In genomic region chr4:57789118-57789517, GRCm38 (mm10) we compare ENCODE assay signal across 22 mouse cellular contexts.
DNase-seq lines count a peak whose midpoint lies in the region; ATAC-seq lines count a peak whose summit lies in the region.
"Had no signal": no experiment of that assay in that cellular context is flagged by ENCODE, and none has a peak within 500 bp of the region (broad histone marks: within the 10 kb centered on the region; RNA-seq: fewer than 3 reads in every experiment).

No protein-coding gene starts in this region.

- H3K27ac ChIP-seq in heart, embryonic 11.5 days (ENCODE audit: low read depth, low read length): peak overlapping the region; percentile 57; the same call in 1 of the 2 replicates
- peak overlapping the region; percentile 50 for H3K27ac ChIP-seq in heart, embryonic 16.5 days (ENCODE audit: low read length)
- 0 out of 2 replicates have a peak overlapping the region, but pooled peaks have one; percentile 25 for H3K27ac ChIP-seq in neural tube, embryonic 13.5 days (replicated peaks)
- H3K27ac ChIP-seq: embryonic facial prominence, embryonic 13.5 days; forebrain, embryonic 10.5 days; forebrain, embryonic 15.5 days; gastrocnemius, adult 2 months; liver, embryonic 14.5 days; midbrain, embryonic 10.5 days; midbrain, embryonic 15.5 days; stomach, postnatal 0 days had no signal

- no peak for DNase-seq in heart, postnatal 4 days
- DNase-seq in heart, adult 11 months: no peak
- no peak for DNase-seq in neural tube, embryonic 10.5 days (ENCODE audit: extremely low spot score, low spot score)
- DNase-seq in kidney, postnatal 25 days: no peak
- DNase-seq: adrenal gland, postnatal 25 days; cerebellum, adult 18-20 months; gastrocnemius, postnatal 36 days; kidney, adult 11 months; liver; lung, embryonic 14.5 days; lung, postnatal 14 days had no signal

- no peaks in the 10 kb centered on the region for H3K36me3 ChIP-seq in heart, embryonic 11.5 days (ENCODE audit: control insufficient read depth, insufficient read depth, low read length)
- H3K36me3 ChIP-seq in heart, embryonic 16.5 days (ENCODE audit: control insufficient read depth, insufficient read depth): no peaks in the 10 kb centered on the region
- no peaks in the 10 kb centered on the region for H3K36me3 ChIP-seq in neural tube, embryonic 13.5 days
- H3K36me3 ChIP-seq: embryonic facial prominence, embryonic 13.5 days; forebrain, embryonic 10.5 days; forebrain, embryonic 15.5 days; midbrain, embryonic 10.5 days; midbrain, embryonic 15.5 days had no signal

- H3K27me3 ChIP-seq in heart, embryonic 11.5 days (ENCODE audit: control insufficient read depth, insufficient read depth, low read length): no peaks in the 10 kb centered on the region
- no peaks in the 10 kb centered on the region for H3K27me3 ChIP-seq in heart, embryonic 16.5 days (ENCODE audit: control insufficient read depth, insufficient read depth, low read length)
- no peaks in the 10 kb centered on the region for H3K27me3 ChIP-seq in neural tube, embryonic 13.5 days
- H3K27me3 ChIP-seq: forebrain, embryonic 15.5 days; midbrain, embryonic 15.5 days had no signal

- no peak overlapping the region for H3K9ac ChIP-seq in heart, embryonic 11.5 days (ENCODE audit: low read depth, low read length)
- no peak overlapping the region for H3K9ac ChIP-seq in heart, embryonic 16.5 days (ENCODE audit: low read length)
- H3K9ac ChIP-seq in neural tube, embryonic 13.5 days: no peak overlapping the region
- H3K9ac ChIP-seq: embryonic facial prominence, embryonic 13.5 days; forebrain, embryonic 15.5 days; liver, embryonic 14.5 days; lung, embryonic 14.5 days; midbrain, embryonic 15.5 days had no signal

- no peak for ATAC-seq in heart, embryonic 11.5 days (replicated peaks; ENCODE audit: insufficient number of reproducible peaks, low FRiP score, low TSS enrichment)
- no peak for ATAC-seq in heart, embryonic 16.5 days (replicated peaks; ENCODE audit: extremely low read depth, insufficient read depth, low FRiP score)
- no peak for ATAC-seq in neural tube, embryonic 13.5 days (ENCODE audit: low read depth)
- ATAC-seq: forebrain, embryonic 15.5 days; midbrain, embryonic 15.5 days had no signal

- H3K9me3 ChIP-seq in heart, embryonic 11.5 days (replicated peaks; ENCODE audit: control insufficient read depth, low read length): no peaks in the 10 kb centered on the region
- no peaks in the 10 kb centered on the region for H3K9me3 ChIP-seq in heart, embryonic 16.5 days (replicated peaks; ENCODE audit: control insufficient read depth, low read length)
- no peaks in the 10 kb centered on the region for H3K9me3 ChIP-seq in neural tube, embryonic 13.5 days
- H3K9me3 ChIP-seq: embryonic facial prominence, embryonic 13.5 days; forebrain, embryonic 10.5 days; forebrain, embryonic 15.5 days; midbrain, embryonic 10.5 days; midbrain, embryonic 15.5 days had no signal

- H3K4me2 ChIP-seq in heart, embryonic 11.5 days: peak overlapping the region; percentile 14; the same call in 1 of the 2 replicates
- H3K4me2 ChIP-seq in heart, embryonic 16.5 days (ENCODE audit: low read depth, low read length): no peak overlapping the region
- no peak overlapping the region for H3K4me2 ChIP-seq in neural tube, embryonic 13.5 days
- H3K4me2 ChIP-seq: embryonic facial prominence, embryonic 13.5 days; forebrain, embryonic 15.5 days; lung, embryonic 14.5 days; midbrain, embryonic 15.5 days had no signal

- no peak overlapping the region for H3K4me3 ChIP-seq in heart, embryonic 11.5 days (ENCODE audit: low read depth, low read length)
- H3K4me3 ChIP-seq in heart, embryonic 16.5 days (ENCODE audit: low read length): no peak overlapping the region
- no peak overlapping the region for H3K4me3 ChIP-seq in neural tube, embryonic 13.5 days
- H3K4me3 ChIP-seq: embryonic facial prominence, embryonic 13.5 days; forebrain, embryonic 10.5 days; forebrain, embryonic 15.5 days; gastrocnemius, adult 2 months; midbrain, embryonic 10.5 days; midbrain, embryonic 15.5 days had no signal

- H3K4me1 ChIP-seq in heart, embryonic 11.5 days (ENCODE audit: control insufficient read depth, insufficient read depth, low read length): peaks cover 30% of the 10 kb centered on the region
- peaks cover 39% of the 10 kb centered on the region for H3K4me1 ChIP-seq in heart, embryonic 16.5 days (ENCODE audit: control insufficient read depth, insufficient read depth, low read length)
- H3K4me1 ChIP-seq in neural tube, embryonic 13.5 days (replicated peaks): peaks cover 11% of the 10 kb centered on the region
- H3K4me1 ChIP-seq: forebrain, embryonic 15.5 days; midbrain, embryonic 15.5 days had no signal
